In genomic region chr15:77163336-77163735, GRCm38 (mm10) we compare ENCODE assay signal across 11 mouse cellular contexts.
DNase-seq lines count a peak whose midpoint lies in the region; ATAC-seq and TF ChIP-seq lines count a peak whose summit lies in the region.
"Had no signal": no experiment of that assay in that cellular context is flagged by ENCODE, and none has a peak within 500 bp of the region (broad histone marks: within the 10 kb centered on the region; RNA-seq: fewer than 3 reads in every experiment).

No protein-coding gene starts in this region.

- ATAC-seq in heart, embryonic 12.5 days (ENCODE audit: insufficient number of reproducible peaks, low FRiP score), result no peak
- no peak for ATAC-seq in midbrain, postnatal 0 days (ENCODE audit: low FRiP score)
- ATAC-seq in heart, postnatal 0 days (ENCODE audit: insufficient read depth, low read depth), result peak; percentile 56
- peak; percentile 62; the same call in 1 of the 2 replicates for ATAC-seq in stomach, embryonic 14.5 days (ENCODE audit: insufficient number of reproducible peaks, insufficient read depth, low FRiP score, low read depth)
- ATAC-seq in frontal cortex, adult (ENCODE audit: low TSS enrichment), result no peak
- ATAC-seq: activated CD4-positive, CD25-positive, alpha-beta regulatory T cell, adult 4 months had no signal

- no peak overlapping the region for H3K9ac ChIP-seq in heart, embryonic 12.5 days
- H3K9ac ChIP-seq in midbrain, postnatal 0 days (replicated peaks; ENCODE audit: low read length, poor library complexity, severe bottlenecking), result no peak overlapping the region
- H3K9ac ChIP-seq in heart, postnatal 0 days (replicated peaks; ENCODE audit: low read depth, low read length), result no peak overlapping the region
- H3K9ac ChIP-seq in stomach, embryonic 14.5 days (replicated peaks; ENCODE audit: low read depth, low read length), result no peak overlapping the region

- no peaks in the 10 kb centered on the region for H3K27me3 ChIP-seq in heart, embryonic 12.5 days (replicated peaks)
- no peaks in the 10 kb centered on the region for H3K27me3 ChIP-seq in midbrain, embryonic 10.5 days (ENCODE audit: low read depth, poor library complexity, severe bottlenecking)
- no peaks in the 10 kb centered on the region for H3K27me3 ChIP-seq in midbrain, postnatal 0 days (ENCODE audit: insufficient read depth, low read length)
- H3K27me3 ChIP-seq in heart, postnatal 0 days (ENCODE audit: control insufficient read depth, insufficient read depth, low read length), result no peaks in the 10 kb centered on the region
- H3K27me3 ChIP-seq in stomach, embryonic 14.5 days (ENCODE audit: control insufficient read depth, insufficient read depth, low read length), result no peaks in the 10 kb centered on the region

- no peak overlapping the region for H3K4me3 ChIP-seq in heart, embryonic 12.5 days
- no peak overlapping the region for H3K4me3 ChIP-seq in midbrain, embryonic 10.5 days
- no peak overlapping the region for H3K4me3 ChIP-seq in midbrain, postnatal 0 days (ENCODE audit: low read depth, low read length)
- H3K4me3 ChIP-seq in heart, postnatal 0 days (ENCODE audit: low read depth, low read length), result no peak overlapping the region
- no peak overlapping the region for H3K4me3 ChIP-seq in stomach, embryonic 14.5 days (ENCODE audit: low read depth, low read length)

- no peak for TF ChIP-seq CTCF in midbrain, postnatal 0 days (IDR thresholded peaks at IDR 0.05)
- TF ChIP-seq CTCF in heart, postnatal 0 days (IDR thresholded peaks at IDR 0.05; ENCODE audit: low read depth), result no peak

- peaks cover 46% of the 10 kb centered on the region for H3K4me1 ChIP-seq in heart, embryonic 12.5 days (replicated peaks)
- H3K4me1 ChIP-seq in midbrain, embryonic 10.5 days, result peaks cover 21% of the 10 kb centered on the region
- H3K4me1 ChIP-seq in midbrain, postnatal 0 days (ENCODE audit: insufficient read depth, low read length), result no peaks in the 10 kb centered on the region
- peaks cover 27% of the 10 kb centered on the region for H3K4me1 ChIP-seq in heart, postnatal 0 days (ENCODE audit: control insufficient read depth, insufficient read depth)
- peaks cover 53% of the 10 kb centered on the region; the same call in 1 of the 2 replicates for H3K4me1 ChIP-seq in stomach, embryonic 14.5 days (ENCODE audit: control insufficient read depth, insufficient read depth, low read length)

- 27% methylated on average over 6 of the region's 6 CpGs for WGBS in heart, embryonic 12.5 days
- 27% methylated on average over 6 of the region's 6 CpGs for WGBS in midbrain, embryonic 10.5 days
- 20% methylated on average over 6 of the region's 6 CpGs for WGBS in midbrain, postnatal 0 days
- WGBS in heart, postnatal 0 days, result 17% methylated on average over 6 of the region's 6 CpGs
- WGBS in stomach, embryonic 14.5 days, result 9% methylated on average over 6 of the region's 6 CpGs

- H3K36me3 ChIP-seq in heart, embryonic 12.5 days, result 0 out of 2 replicates have a peak, but pooled peaks cover 2% of the 10 kb centered on the region
- no peaks in the 10 kb centered on the region for H3K36me3 ChIP-seq in midbrain, embryonic 10.5 days
- H3K36me3 ChIP-seq in midbrain, postnatal 0 days (ENCODE audit: insufficient read depth, low read length), result no peaks in the 10 kb centered on the region
- no peaks in the 10 kb centered on the region for H3K36me3 ChIP-seq in heart, postnatal 0 days (replicated peaks; ENCODE audit: control insufficient read depth, insufficient read depth, low read length)
- H3K36me3 ChIP-seq in stomach, embryonic 14.5 days (ENCODE audit: control insufficient read depth, insufficient read depth, low read length), result no peaks in the 10 kb centered on the region

- H3K27ac ChIP-seq in heart, embryonic 12.5 days (ENCODE audit: poor library complexity, severe bottlenecking), result peak overlapping the region; percentile 79
- H3K27ac ChIP-seq in midbrain, embryonic 10.5 days (replicated peaks), result peak overlapping the region; percentile 55; the same call in 1 of the 2 replicates
- H3K27ac ChIP-seq in midbrain, postnatal 0 days (ENCODE audit: low read depth, low read length), result no peak overlapping the region
- peak overlapping the region; percentile 68 for H3K27ac ChIP-seq in heart, postnatal 0 days (ENCODE audit: low read depth)
- peak overlapping the region; percentile 73; the same call in 1 of the 2 replicates for H3K27ac ChIP-seq in stomach, embryonic 14.5 days (ENCODE audit: low read length)

- no peak for TF ChIP-seq EP300 in heart, postnatal 0 days (IDR thresholded peaks at IDR 0.05; ENCODE audit: low read depth)

- DNase-seq in heart, adult 18-20 months, result no peak
- no peak for DNase-seq in midbrain, embryonic 10.5 days (ENCODE audit: low spot score)
- no peak for DNase-seq in midbrain, postnatal 0 days (ENCODE audit: low spot score)
- peak; percentile 50 for DNase-seq in heart, postnatal 0 days (ENCODE audit: low spot score)
- no peak for DNase-seq in cerebellum, postnatal 14 days
- DNase-seq: cerebellum, adult 8-10 months; spleen, adult 18-20 months had no signal

- H3K4me2 ChIP-seq in heart, embryonic 12.5 days, result peak overlapping the region; percentile 8
- H3K4me2 ChIP-seq in midbrain, postnatal 0 days (ENCODE audit: low read depth, low read length, poor library complexity, severe bottlenecking), result no peak overlapping the region
- no peak overlapping the region for H3K4me2 ChIP-seq in heart, postnatal 0 days (ENCODE audit: low read depth, low read length)
- H3K4me2 ChIP-seq in stomach, embryonic 14.5 days (replicated peaks; ENCODE audit: low read depth, low read length), result 0 out of 2 replicates have a peak overlapping the region, but pooled peaks have one; percentile 13

- H3K9me3 ChIP-seq in heart, embryonic 12.5 days (replicated peaks), result no peaks in the 10 kb centered on the region
- no peaks in the 10 kb centered on the region for H3K9me3 ChIP-seq in midbrain, embryonic 10.5 days (replicated peaks)
- H3K9me3 ChIP-seq in midbrain, postnatal 0 days (ENCODE audit: low read length), result no peaks in the 10 kb centered on the region
- H3K9me3 ChIP-seq in heart, postnatal 0 days (replicated peaks; ENCODE audit: control insufficient read depth, low read length), result no peaks in the 10 kb centered on the region
- H3K9me3 ChIP-seq in stomach, embryonic 14.5 days (ENCODE audit: control insufficient read depth, low read depth, low read length), result no peaks in the 10 kb centered on the region

Comparison
In these comparisons a context has a peak if more than half of its experiments do, and no peak if none do; other contexts are left out.
1. ATAC-seq: peak in heart, postnatal 0 days (single experiment) and stomach, embryonic 14.5 days (single experiment); none in heart, embryonic 12.5 days (single experiment), midbrain, postnatal 0 days (single experiment) and frontal cortex, adult (single experiment).
2. H3K4me2 ChIP-seq: peak in heart, embryonic 12.5 days (single experiment) and stomach, embryonic 14.5 days (single experiment); none in midbrain, postnatal 0 days (single experiment) and heart, postnatal 0 days (single experiment).